Mouse (Mus musculus) heart, postnatal 14 days (tissue): Measurements from ENCODE around the gene Kcnh1. TPM values are rescaled to one million over a fixed set of nuclear protein-coding genes. Genes with fewer than 3 reads are reported as not detected.
A peak's percentile ranks its signal among the peaks of the same experiment; 100 is the strongest.

Source experiments
- DNase-seq, 2 experiments: peaks; one replicate each; pipeline ENCODE4 v3.0.0; 2021 to 2022
- intact Hi-C: fragments of 180-260 bp; cut with DNase I; formaldehyde crosslinking; loops from one replicate; pipeline ENCODE4 v1.15.1; 2025
- total RNA-seq, 2 experiments: library from RNA; stranded (reverse); gene quantifications; 2 replicates each; pipeline ENCODE4 v1.2.3; 2021

Gene Kcnh1
- total RNA-seq, 2 experiments from 2014 or later = 0.12 to 0.17 TPM

DNA sequence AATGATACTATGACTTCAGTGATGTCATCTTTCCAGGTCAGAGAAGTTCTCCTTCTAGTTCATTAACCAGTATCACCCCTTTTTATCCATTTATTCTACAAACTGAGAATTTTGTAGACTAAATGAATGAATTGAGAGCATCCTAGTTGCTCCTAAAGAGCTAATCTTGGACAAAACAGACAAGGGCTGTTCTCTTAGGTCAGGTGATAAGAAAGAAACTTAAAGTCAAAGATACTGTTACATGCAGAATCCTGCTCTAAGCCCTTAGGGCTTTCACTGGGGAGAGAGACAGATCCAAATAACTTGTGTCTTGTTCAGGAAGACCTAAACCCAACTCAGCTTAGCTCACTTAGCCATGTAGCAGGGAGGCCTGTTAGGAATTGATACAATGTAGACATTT lies 312.3 kb downstream of the Kcnh1 start:
- DNase-seq = no peak
- intact Hi-C loops = no loop called here

DNA sequence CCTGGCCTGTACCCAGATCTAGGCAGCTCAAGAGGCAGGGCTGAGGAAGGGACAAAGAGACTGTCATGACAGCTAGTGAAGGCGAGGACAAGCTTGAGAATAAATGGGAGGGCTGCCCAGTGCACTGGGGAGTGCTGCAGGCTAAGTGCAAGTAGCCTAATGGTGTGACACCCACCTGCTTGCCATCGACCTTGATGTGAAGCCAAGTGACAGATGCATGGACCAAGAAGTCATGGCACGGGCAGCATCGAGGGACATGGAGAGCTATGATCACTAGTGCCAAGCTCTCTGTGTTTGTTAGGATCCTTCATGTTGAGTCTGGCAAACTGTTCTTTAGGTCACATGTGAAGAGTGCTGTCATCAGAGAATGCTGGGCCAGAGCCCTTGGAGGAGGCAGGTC lies 313.1 kb downstream of the Kcnh1 start:
- DNase-seq = no peak
- intact Hi-C loops = no loop called here

DNA sequence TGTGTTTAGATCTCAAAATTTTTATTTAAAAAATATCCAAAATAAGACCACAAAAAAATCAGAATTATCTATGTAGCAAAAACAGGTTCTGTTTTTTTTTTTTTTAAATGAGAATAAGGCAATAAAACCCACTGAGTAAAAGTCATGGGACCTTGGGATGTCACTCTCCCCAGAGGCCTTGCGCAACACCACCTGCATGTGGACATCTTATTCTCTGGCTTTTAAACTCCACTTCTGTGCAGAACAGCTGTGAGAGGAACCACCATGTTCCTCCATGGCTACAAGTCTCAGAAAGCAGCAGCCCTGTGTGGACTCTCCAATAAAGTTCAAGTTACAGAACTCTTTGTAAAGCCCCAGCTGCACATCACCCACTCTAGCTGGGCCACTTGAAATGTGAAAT lies 322.2 kb downstream of the Kcnh1 start:
- DNase-seq = no peak
- intact Hi-C loops = no loop called here

DNA sequence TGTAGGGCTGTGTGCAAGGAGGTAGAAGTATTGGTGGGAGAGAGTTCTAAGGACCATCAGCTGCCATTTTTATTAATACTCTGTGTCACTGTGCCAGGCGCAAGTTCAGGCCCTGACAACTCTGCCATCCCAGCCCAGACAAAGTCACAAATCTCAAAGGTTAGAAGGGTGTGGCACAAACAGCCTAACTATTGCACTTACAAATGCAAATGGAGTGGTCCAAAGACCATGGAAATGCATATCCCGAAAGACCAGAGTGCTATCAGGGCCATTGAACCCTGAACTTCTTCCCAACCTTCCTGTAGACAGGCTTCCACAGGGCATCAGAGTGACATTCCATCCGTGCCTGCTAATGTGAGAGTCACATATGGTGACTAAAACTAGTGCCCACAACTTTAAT lies 324.8 kb downstream of the Kcnh1 start:
- intact Hi-C loops = no loop called here
- no peak for DNase-seq

DNA sequence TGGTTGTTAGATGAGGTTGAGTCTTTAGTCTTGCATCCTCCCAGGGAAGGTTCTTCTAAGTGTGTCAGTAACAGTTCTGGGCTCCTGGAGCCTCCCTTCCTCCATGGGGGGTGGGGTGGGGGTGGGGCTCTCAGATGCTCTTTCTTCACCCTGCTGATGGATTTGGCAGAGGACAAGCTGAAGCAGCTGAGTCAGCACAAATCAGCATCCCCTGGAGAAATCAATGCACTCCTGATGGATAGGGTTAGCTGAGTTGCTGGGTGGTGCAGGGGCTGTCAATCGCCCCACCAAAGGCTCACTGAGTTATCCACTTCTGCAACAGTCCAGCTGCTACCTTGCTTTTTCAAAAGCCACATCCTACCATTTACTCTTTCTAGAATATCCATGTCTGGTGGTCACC lies 329.1 kb downstream of the Kcnh1 start:
- intact Hi-C loops = no loop called here

DNA sequence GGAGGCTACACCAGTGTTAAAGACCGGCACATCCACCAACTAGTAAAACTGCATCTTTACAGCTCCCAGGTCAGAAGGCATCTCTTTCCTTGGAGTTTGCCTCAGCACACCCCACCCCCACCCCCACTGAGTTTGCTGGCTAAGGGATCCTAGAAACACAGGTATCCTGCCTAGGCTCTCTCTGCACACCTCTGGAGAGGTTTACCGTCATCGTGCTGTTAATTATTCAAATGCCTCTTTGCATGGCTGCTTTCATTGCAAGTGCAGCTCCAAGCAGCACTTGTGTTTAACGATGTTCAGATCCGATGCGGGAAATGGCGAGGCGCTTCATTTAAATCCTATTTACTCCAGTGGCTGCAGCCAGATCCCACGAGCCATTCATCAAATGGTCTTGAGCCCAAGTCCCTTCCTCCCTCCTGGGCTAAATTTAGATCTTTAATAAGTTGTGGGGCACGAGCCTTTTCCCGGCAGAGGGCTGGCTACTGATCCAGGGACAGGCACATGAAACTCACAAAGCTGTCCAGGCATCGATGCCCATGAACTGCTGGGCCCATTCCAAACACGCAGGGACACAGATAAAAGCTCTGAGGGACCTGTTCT lies 330.4 kb downstream of the Kcnh1 start:
- intact Hi-C loops = no loop called here
- DNase-seq = peak; percentile 22 to 30

More for the DNA sequence above, 329.1 kb downstream of the Kcnh1 start:
- no peak for DNase-seq

DNA sequence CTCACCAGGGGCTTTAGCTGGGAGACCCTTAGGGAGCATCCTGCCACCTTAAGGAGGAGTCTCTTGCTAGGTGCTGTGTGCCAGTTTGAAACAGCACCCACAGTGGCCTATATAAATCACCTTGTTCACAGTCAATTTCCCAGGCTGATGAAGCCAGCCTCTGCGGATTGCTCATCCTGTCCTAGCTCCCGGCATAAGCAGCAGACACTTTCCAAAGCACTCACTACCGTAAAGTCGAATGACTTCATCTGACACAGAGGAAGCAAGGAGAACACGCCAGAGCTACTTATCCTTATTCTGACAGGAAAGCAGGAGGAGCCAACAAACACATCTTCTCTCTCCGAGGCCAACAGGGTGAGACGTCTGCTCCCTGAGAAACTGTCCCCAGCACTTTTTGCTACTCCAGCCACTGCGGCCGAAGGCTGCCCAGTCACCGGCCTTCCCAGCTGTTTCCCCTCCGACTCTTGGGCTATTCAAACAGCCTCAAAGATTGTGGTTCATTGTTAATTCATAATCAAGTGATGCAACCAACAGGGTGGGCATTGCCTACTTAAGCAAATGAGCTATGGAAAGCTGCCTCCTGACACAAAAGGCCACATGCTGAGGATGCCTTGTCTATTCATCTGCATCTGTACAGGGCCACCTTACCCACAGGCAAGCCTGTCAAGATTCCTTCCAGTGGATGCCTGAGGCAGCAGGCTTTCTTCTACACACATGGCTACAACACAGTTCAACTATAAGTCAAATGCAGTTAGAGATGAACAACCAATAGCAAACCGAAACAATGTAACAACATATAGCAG lies 332.0 kb downstream of the Kcnh1 start:
- intact Hi-C loops = no loop called here
- no peak for DNase-seq

DNA sequence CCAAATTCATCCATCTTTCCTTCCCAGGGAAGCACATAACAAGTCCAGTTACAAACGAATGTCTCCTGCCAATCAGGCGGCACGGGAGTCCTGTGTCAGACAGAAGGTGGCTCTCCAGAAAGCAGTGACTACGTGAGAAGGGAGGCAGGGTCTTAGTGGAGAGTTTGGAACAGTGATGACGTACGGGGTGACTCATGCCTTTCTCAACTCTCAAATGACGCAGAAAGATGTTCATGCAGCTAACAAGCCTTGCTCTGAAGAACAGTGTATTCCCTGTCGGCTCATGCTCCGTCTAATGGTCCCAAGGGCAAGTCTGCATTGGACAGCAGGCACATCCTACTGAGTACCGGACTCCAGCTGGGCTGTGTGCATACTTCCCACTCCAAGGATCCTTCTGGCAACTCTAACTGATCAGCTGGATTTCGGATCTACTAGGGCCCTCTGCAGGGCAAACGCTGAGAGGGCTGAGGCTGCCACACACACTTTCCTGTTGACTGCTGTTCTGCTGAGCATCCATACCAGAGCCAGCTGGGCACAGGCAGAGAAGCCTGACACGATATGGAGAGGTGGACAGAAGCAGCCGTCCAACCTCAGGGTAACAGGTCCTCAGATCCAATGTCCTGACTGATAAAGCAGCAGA lies 335.3 kb downstream of the Kcnh1 start:
- intact Hi-C loops = no loop called here

DNA sequence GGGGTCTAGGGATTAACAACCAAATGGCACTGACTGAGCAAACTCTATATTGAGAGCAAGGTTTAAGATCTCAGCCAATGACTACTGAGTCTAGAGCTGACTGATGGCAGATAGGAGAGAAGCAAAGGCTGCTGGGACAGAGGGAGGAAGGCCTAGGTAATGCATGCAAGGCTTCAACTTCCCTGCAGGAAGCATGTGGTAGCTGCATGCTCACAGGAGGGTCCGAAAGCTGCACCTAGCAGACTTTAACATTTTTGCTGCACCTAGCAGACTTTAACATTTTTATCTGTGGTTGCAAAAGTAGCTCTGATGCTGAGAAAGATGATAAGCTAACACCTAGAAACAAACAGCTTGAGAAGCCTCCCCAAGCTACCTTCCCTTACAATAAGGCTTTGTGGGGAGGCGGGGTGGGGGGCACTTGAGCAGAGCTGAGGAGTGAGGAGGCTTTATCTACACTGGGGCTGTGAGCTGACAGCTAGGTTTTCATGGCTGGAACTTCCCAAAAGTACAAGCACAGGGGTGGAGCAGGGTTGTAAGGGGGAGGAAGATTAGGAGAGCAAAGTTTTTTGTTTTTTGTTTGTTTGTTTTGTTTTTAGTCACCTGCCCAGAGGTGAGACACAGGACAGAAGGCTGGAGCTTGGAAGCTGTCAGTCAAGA lies 341.0 kb downstream of the Kcnh1 start:
- intact Hi-C loops = no loop called here

More for the DNA sequence above, 335.3 kb downstream of the Kcnh1 start:
- DNase-seq = peak in 1 of 2 experiments; percentile 9

DNA sequence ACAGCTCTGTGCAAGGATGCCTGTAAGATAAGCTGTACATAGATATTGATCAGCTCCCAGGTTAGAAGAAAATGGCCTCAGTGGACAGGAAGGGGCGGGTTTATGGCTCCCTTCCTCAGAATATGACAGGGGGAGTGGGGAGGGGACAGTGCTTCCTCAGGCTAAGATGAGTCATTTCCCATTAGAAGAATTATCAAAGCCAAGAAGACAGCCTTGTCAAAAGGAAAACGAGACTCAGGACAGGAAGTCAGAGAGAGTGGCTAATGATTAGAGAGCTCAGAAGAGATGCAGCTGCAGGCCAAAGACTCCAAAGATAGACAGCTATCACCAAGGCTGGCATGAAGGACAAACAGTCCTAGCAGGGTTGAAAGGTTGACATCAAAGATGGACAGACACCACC lies 341.6 kb downstream of the Kcnh1 start:
- no peak for DNase-seq
- intact Hi-C loops = no loop called here

More for the DNA sequence above, 341.0 kb downstream of the Kcnh1 start:
- no peak for DNase-seq

DNA sequence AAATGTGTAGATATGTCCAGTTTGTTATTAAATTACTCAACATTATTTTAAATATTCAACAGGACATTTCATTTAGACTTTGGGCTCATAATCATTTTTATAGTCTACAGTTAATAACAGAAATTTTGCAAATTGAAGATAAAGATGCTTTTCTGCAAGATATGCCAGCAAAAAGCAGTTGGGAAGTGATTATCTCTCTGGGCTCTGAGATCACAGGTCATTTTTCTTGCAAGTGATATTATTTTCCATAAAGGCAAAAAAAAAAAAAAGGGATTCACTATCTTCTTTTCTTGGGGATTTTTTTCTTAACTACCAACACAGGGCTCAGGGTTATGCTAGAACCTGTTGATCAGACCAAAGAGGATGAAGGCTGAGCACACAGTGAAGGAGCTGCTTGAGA lies 342.4 kb downstream of the Kcnh1 start:
- intact Hi-C loops = no loop called here
- DNase-seq = no peak

DNA sequence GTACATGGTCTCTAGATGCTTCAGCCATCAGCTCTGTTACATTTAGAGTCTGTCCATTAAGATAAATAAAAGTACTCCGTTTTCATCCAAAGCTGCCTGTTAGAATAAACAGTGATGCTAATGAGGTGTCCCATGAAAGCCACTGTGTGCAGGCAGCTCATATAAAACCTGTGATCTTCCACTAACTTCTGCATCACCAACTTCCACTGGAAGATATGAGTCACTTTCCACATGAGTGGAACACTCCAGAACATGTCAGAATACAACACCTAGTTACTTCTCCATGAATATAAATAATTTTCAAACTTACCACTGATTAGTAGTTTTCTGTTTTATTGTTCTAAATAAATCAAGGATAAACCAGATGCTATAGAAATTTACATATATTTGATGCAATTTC lies 345.9 kb downstream of the Kcnh1 start:
- intact Hi-C loops = no loop called here
- DNase-seq = no peak

DNA sequence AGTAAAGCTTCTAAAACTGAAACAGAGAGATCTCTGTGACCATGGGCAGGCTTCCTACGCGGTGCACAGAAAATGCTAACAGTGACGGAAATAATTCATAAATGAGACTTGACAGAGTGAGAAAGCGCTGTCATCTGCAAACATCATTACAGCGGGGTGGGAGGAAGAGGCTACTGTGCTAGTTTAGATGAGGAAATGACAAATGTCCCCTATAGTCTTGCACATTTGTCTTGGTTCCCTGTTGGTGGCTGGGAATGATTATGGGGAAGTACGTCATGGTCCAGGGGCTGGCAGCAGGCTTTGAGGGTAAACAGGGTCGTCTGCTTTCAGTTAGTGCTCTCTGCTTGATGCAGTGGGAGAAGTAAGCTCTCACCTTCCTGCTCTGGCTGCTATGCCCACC lies 346.6 kb downstream of the Kcnh1 start:
- intact Hi-C loops = no loop called here
- no peak for DNase-seq

DNA sequence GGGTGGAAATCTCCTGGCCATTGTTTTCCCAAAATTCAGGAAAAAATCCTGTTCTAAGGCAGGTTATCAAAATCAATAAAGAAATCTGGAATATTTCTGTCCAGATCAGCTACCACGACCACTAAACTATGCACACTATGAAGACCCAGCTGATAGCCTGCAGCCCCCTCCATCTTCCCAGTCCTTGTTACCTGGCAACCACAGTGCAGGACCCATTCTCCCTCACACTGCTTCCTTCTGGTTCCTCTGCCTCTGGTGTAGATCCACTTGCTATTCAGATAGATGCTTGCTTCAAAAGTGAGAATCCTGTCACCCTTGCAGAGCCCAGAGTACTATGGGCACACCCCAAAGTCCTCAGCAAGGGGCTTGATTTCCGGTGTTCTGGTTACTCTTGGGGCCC lies 351.5 kb downstream of the Kcnh1 start:
- intact Hi-C loops = no loop called here
- DNase-seq = no peak

DNA sequence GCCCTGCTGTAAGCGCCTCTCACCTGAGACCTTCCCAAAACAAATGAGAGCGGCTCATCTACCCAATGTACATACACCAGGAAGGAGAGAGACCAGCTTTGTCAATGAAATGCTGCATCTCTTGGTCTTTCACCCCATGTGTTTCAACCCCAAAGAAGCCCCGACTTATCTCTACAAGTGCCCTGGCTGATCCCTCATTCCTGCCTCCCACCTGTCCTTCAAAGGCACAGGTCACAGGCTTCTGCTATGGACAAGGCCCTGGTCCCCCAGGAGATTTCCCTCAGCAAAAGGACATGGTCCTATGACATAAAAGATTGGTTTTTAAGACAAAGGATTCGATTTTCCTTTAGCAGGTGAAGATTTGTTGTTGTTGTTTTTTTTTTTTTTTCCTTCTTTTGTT lies 353.1 kb downstream of the Kcnh1 start:
- intact Hi-C loops = no loop called here
- no peak for DNase-seq

DNA sequence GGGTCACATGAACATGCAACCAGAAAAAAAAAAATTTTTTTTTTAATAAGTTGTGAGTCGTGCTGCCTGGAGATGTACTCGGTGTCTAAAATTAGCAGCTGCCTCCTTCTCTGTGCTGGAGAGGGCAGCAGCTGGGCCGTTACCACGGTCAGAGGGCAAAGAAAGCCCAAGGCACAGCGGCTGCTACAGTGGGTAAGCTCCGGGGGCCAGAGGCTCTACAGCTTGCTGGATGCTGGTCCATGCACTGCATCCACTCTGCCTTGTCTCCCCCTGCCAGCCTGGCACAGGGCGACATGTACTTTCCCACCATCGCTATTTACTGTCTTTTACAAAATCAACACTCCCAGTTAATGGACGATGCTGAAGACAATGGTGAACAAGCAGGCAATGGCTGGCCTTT lies 353.5 kb downstream of the Kcnh1 start:
- intact Hi-C loops = no loop called here

DNA sequence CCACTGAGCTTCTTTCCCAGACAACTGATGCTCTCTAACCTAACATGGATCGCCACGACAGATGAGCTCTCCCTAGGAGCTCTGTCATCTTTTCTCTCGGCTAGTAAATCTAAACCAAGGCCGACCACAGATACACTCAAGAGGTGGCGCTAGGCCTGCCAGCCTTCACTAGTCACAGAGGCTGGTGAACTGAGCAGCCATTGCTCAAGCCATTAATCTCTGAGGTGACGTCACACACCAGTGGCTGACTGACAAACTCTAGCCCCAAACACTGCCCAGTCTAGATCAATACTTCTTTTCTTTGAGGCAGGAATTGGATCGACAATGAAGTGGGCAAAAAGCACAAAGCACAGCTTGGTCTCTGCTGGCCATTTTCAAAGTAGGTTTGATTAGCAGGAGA lies 354.3 kb downstream of the Kcnh1 start:
- intact Hi-C loops = no loop called here
- no peak for DNase-seq

More for the DNA sequence above, 353.5 kb downstream of the Kcnh1 start:
- DNase-seq = no peak

DNA sequence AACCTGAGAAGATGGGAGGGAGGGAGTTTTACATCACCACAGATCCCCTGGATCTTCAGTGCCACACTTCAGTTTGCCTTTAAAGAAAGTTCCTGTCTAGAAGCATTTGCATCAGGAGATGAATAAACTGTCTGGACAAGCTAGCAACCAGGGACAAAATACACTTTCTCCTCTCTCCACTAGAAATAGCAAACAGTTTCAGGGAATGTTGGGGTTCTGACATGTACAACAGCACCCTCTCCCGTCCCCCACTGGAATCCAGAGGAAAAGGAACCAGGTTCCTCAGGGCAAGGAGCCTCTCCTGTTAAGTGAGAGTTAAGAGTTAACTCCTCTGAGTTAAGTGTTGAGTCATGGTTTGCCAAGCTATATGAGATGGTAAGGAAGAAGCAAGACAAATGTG lies 356.3 kb downstream of the Kcnh1 start:
- intact Hi-C loops = loop anchor here (2.0 kb wide), 1 partner anchor 356 kb away; the partner anchor contains the start of gene Kcnh1
- DNase-seq = no peak

DNA sequence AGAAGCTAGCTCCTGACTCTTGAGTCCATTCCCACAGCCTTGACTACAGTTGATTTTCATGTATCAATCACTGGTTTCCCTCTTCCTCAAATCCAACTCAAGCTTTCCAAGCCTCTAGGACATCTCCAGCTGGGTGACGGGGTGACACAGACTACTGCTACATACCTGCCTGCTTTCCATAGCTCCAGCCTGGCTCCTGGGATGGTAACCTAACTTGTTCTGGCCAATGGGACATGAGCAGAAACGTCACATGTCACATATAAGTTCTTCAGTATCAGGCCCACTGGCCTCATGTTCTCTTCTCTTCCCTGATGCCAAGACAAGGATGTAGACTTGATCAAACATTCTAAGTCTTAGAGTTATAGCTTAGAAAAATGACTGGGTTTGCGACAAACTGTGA lies 360.0 kb downstream of the Kcnh1 start:
- intact Hi-C loops = no loop called here
- DNase-seq = no peak

DNA sequence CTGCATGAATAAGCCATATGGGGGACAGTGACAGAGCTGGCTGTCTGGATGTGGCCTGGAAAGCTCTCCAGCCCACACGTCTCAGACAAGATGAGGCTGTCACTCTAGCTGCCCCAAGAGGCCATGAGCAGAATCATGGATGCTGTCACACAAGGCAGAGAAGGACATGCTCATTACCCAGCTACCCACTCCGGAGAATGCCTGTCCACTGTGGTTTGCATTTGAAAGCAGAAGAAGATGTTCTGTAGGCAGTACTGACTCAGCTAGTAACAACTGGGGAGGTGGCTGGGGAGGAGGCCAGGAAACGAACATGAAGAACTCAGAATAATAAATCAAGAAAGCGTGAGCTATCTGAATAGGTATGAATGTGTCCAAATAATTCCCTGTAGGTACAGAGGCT lies 364.9 kb downstream of the Kcnh1 start:
- intact Hi-C loops = no loop called here
- DNase-seq = no peak

DNA sequence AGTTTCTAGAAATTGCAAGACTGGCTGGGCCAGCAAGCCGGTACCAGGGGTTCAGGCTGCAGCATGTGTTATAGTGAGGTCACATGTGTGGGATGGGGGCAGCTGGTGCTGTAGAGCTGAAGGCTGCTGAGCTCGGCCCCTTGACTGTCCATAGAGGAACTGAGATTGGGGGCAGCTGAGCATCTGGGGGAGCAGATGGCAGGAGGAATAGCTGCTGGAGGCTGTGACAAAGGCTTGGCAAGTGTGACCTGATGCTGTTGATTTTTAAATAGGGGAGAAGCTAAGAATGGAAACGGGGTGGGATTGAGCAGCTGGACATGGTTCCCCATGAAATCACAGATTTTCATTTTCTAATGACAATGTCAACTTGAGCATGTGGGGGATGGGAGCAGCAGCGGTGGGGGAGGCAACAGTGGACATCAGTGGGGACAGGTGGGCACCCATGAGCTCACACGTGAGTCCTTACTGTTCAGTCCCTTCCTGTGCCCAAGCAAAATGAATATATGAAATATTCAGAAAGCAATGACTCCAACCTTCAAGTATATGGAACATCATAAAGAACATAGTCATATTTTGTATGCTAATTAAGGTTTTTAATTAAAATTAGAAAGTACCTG lies 367.5 kb downstream of the Kcnh1 start:
- no peak for DNase-seq
- intact Hi-C loops = no loop called here
